Mouse (Mus musculus): ENCODE results near the gene Itgal.
A peak's percentile ranks its signal among the peaks of the same experiment; 100 is the strongest.
"Not testable (repeated sequence)": the region's sequence is repeated elsewhere in the genome, so short reads cannot be mapped to it uniquely, and the experiment has no call there.

The Itgal gene

GRCm38 (mm10) chr7:127280092-127280491, 16.0 kb upstream of the Itgal start:
- DNase-seq = no peak

- no peak for DNase-seq
These were observed 14.9 kb upstream of the Itgal start for GRCm38 (mm10) chr7:127281114-127281513.

GRCm38 (mm10) chr7:127282190-127282589, 13.9 kb upstream of the Itgal start:
- DNase-seq = no peak

GRCm38 (mm10) chr7:127285154-127285553, 10.9 kb upstream of the Itgal start:
- no peak for DNase-seq

GRCm38 (mm10) chr7:127287940-127288339, 8.1 kb upstream of the Itgal start:
- no peak for DNase-seq

GRCm38 (mm10) chr7:127289306-127289705, 6.8 kb upstream of the Itgal start:
- no peak for DNase-seq

- DNase-seq = no peak
These were observed 5.9 kb upstream of the Itgal start for GRCm38 (mm10) chr7:127290142-127290541.

GRCm38 (mm10) chr7:127296786-127297555, 911 bp downstream of the Itgal start:
- no peak for DNase-seq

- no peak for DNase-seq
These were observed 1.6 kb downstream of the Itgal start for GRCm38 (mm10) chr7:127297586-127298193.

- DNase-seq = no peak
These were observed 12.4 kb downstream of the Itgal start for GRCm38 (mm10) chr7:127308431-127308830.

GRCm38 (mm10) chr7:127308887-127309286, 12.8 kb downstream of the Itgal start:
- peak; percentile 69 for DNase-seq

GRCm38 (mm10) chr7:127309951-127310350, 13.9 kb downstream of the Itgal start:
- no peak for DNase-seq

GRCm38 (mm10) chr7:127313912-127314311, 17.9 kb downstream of the Itgal start:
- DNase-seq = no peak

- DNase-seq = no peak
These were observed 25.0 kb downstream of the Itgal start for GRCm38 (mm10) chr7:127321106-127321505.

- no peak for DNase-seq
These were observed 26.0 kb downstream of the Itgal start for GRCm38 (mm10) chr7:127322085-127322484.

GRCm38 (mm10) chr7:127324944-127325343, 28.9 kb downstream of the Itgal start:
- DNase-seq = no peak

- no peak for DNase-seq
These were observed 29.5 kb downstream of the Itgal start for GRCm38 (mm10) chr7:127325550-127325949.

- DNase-seq = peak; percentile 81
These were observed 30.6 kb downstream of the Itgal start for GRCm38 (mm10) chr7:127326685-127327084.

- DNase-seq = no peak
These were observed 37.2 kb downstream of the Itgal start for GRCm38 (mm10) chr7:127333240-127333639.

GRCm38 (mm10) chr7:127335604-127336003, 39.5 kb downstream of the Itgal start:
- no peak for DNase-seq

GRCm38 (mm10) chr7:127337636-127338035, 41.6 kb downstream of the Itgal start:
- no peak for DNase-seq

- no peak for DNase-seq
These were observed 45.3 kb downstream of the Itgal start for GRCm38 (mm10) chr7:127341356-127341755.

- not testable (repeated sequence) for DNase-seq
These were observed 45.8 kb downstream of the Itgal start for GRCm38 (mm10) chr7:127341861-127342260.

GRCm38 (mm10) chr7:127342332-127342731, 46.3 kb downstream of the Itgal start:
- DNase-seq = no peak

- DNase-seq = no peak
These were observed 46.8 kb downstream of the Itgal start for GRCm38 (mm10) chr7:127342888-127343287.

All from layer of hippocampus, adult 9-11 months (tissue).